Mouse (Mus musculus) cerebellum, adult 2 months (tissue): ENCODE measurements at regions not wholly inside any gene's neighbourhood (a gene's known extent, or its start where the extent isn't known, plus 50 kb on each side); places are given as distances from the start of the nearest gene placed in this dataset.

Source experiments
- DNase-seq, 2 experiments: peaks; one replicate each; pipeline ENCODE4 v3.0.0; 2021
- H3K27ac ChIP-seq: fragments of 200-500 bp; 2 replicates; pipeline ENCODE4 v1.5.1; 2012; ENCODE audit warnings: low read length, control low read depth, inconsistent platforms; ENCODE audit not compliant: insufficient read depth
- H3K27me3 ChIP-seq: fragments of 200-500 bp; 2 replicates; pipeline ENCODE4 v1.6.1; 2012; ENCODE audit warnings: inconsistent platforms, mild to moderate bottlenecking, low read length, moderate library complexity; ENCODE audit not compliant: control insufficient read depth, insufficient read depth
- H3K4me1 ChIP-seq: fragments of 200-500 bp; 2 replicates; pipeline ENCODE4 v1.6.1; 2011; ENCODE audit warnings: low read length; ENCODE audit not compliant: control insufficient read depth, insufficient read depth
- H3K4me3 ChIP-seq: fragments of 200-500 bp; replicated peaks from 2 replicates; pipeline ENCODE3; 2011; ENCODE audit warnings: mild to moderate bottlenecking, low read depth, low read length, control low read depth; ENCODE audit not compliant: insufficient read depth
- CTCF ChIP-seq: fragments of 200-500 bp; IDR thresholded peaks from 2 replicates; pipeline ENCODE4 v1.5.1; 2011; ENCODE audit warnings: low read depth, mild to moderate bottlenecking, control low read depth, low read length, moderate library complexity, borderline replicate concordance; ENCODE audit not compliant: insufficient read depth
- POLR2A ChIP-seq: fragments of 200-500 bp; IDR thresholded peaks from 2 replicates; pipeline ENCODE4 v1.6.1; 2011; ENCODE audit warnings: low read length, control low read depth, borderline replicate concordance; ENCODE audit not compliant: insufficient read depth
- WGBS: fragments of 180-500 bp; shearing (Covaris S2); methylation state at CpG from one replicate; pipeline ENCODE4 v1.1.7; 2018; 5-methylcytosine and 5-hydroxymethylcytosine counted together

DNA sequence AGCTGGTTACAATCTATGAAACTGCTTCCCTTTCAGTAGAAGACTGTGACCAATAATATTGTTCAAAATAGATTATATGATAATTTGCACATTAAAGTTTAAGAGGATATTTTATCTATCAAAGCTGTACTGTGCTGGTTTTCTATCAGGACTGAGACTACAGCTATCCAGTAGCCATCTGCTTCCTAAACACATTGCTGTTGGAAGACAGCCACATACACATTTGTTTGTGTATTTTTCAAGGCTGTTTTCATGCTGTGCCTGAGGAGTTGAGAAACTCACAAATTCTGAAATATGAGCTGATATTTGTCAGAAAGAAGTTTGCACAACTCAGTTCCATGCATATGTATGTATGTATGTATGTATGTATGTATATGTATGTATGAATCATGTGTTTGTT, 1089.0 kb upstream of the Lrrtm3 start:
- no peaks in the 10 kb centered on the region for H3K27me3 ChIP-seq
- no peak overlapping the region for H3K27ac ChIP-seq
- peak in 1 of 2 experiments; percentile 76 for DNase-seq
- no peak for TF ChIP-seq CTCF
- TF ChIP-seq POLR2A: no peak
- H3K4me3 ChIP-seq: no peak overlapping the region
- H3K4me1 ChIP-seq: peaks cover 6% of the 10 kb centered on the region; the same call in 1 of the 2 replicates

DNA sequence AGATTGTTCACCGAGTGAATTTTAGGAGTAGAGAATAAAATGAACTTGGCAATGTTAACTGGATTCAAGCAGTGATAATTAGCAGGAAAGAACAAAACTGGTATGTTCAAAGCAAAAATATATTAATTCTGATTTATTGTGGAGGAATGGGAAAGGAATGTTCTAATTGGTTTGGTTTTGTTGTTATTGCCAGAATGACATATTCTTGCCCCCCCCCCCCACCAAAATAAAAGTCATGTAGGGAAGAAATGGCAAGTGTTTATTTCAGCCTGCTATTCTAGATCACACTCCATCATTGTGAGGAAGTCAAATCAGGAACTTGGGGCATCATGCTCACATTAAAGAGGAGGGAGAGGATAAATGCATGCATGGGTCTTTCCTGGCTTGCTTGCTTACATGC, 1064.1 kb upstream of the Lrrtm3 start:
- Histone ChIP-seq H3K4me3 (no peak overlapping the region), H3K27me3 (no peaks in the 10 kb centered on the region), H3K4me1 (0 out of 2 replicates have a peak, but pooled peaks cover 2% of the 10 kb centered on the region), H3K27ac (no peak overlapping the region)
- no peak for TF ChIP-seq CTCF
- no peak for TF ChIP-seq POLR2A
- no peak for DNase-seq
- WGBS: 12% methylated on average over 1 of the region's 1 CpGs

DNA sequence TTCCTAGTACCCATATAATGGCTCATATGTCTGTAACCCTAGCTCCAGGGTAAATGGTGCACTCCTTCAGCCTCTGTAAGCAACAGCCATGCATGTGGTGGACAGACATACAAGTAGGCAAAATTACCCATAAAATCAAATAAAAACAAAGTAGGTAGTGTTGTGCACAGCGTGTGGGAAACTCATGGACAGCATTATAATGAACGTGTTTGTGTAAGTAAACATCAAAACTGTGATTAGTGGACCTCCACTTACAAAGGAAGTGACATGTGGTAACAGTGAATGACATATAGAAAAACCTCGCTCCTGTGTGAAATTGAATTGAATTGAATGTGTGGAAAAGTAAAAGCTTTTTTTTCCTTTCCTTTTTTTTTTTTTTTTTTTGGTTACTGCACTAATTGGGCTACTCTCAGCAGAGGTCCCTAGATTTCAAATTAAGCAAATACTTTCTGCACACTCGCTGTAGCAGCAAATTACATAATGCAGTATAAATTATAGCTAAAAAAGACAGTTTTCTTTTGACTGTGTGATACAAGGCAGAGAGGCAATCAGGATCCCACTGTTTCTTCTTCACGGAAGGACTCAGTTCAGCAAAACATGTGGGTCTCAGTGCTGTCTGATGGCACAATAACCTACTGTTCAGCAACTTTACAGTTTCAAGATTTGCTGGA, 1035.0 kb upstream of the Lrrtm3 start:
- Histone ChIP-seq H3K4me1 (no peaks in the 10 kb centered on the region), H3K4me3 (no peak overlapping the region), H3K27me3 (no peaks in the 10 kb centered on the region), H3K27ac (no peak overlapping the region)
- TF ChIP-seq POLR2A: no peak
- no peak for TF ChIP-seq CTCF
- DNase-seq: no peak
- 71% methylated on average over 5 of the region's 5 CpGs for WGBS

DNA sequence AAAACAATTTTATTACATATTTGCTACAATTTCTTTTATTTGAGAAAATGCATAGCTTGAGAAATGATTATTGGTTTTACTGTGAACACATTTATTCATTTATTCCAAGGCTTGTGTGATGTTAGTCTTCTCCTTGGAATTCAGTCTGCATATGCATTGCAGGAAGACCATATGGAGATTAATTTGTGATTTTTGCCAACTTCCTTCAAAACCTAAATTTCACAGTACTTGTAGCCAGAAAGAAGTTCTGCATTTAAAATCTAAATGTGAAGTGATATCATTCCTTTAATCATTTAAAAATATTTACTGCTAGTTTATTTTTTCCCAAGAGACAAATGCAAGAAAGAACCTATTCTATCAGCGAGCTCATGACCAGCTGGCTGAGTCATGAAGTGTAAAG, 1028.1 kb upstream of the Lrrtm3 start:
- no peaks in the 10 kb centered on the region for H3K27me3 ChIP-seq
- no peaks in the 10 kb centered on the region for H3K4me1 ChIP-seq
- no peak for DNase-seq
- TF ChIP-seq POLR2A (no peak), CTCF (no peak)
- WGBS: 78% methylated on average over 1 of the region's 1 CpGs
- H3K4me3 ChIP-seq: no peak overlapping the region
- no peak overlapping the region for H3K27ac ChIP-seq

DNA sequence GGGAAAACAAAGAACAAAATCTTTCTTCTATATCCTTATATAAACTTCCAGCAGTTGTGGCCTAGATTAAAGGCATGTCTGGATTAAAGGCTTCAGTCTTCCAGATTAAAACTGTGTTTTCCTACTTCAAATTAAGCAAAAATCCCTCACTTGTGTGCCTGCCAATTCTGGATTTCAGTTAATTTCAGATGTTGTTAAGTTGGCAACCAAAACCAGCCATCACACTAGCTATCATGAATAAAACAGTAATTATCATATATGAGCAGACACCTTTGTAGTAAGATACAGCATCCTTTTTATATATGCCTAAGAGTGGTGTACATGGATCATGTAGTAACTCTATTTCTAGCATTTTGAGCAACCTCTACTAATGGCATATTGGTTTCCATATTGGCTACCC, 1024.5 kb upstream of the Lrrtm3 start:
- no peak overlapping the region for H3K4me3 ChIP-seq
- no peak for DNase-seq
- H3K27me3 ChIP-seq: no peaks in the 10 kb centered on the region
- no peak overlapping the region for H3K27ac ChIP-seq
- no peaks in the 10 kb centered on the region for H3K4me1 ChIP-seq
- no peak for TF ChIP-seq POLR2A
- no peak for TF ChIP-seq CTCF

DNA sequence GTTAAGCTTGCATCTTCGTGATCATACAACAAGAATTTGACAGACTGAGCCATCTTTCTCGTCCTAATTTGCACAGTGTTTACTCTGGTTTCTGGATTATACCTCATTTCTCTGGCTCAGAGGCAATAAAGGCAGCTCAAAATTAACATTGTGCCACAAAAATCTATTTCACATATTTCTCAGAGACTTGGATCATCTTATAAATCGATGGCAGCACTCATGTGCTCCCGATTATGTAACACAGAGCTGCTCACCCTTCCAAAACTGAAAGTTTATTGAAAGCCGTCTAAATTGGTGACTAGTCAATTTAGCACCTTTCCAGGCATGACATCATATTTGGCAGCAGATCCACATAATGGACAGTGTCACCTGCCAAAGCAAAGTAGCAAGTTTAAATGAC, 1020.7 kb upstream of the Lrrtm3 start:
- H3K27ac ChIP-seq: no peak overlapping the region
- peak in 1 of 2 experiments; percentile 61 for DNase-seq
- no peak overlapping the region for H3K4me3 ChIP-seq
- H3K4me1 ChIP-seq: no peaks in the 10 kb centered on the region
- TF ChIP-seq CTCF: no peak
- TF ChIP-seq POLR2A: no peak
- no peaks in the 10 kb centered on the region for H3K27me3 ChIP-seq
- 17% methylated on average over 5 of the region's 5 CpGs for WGBS

DNA sequence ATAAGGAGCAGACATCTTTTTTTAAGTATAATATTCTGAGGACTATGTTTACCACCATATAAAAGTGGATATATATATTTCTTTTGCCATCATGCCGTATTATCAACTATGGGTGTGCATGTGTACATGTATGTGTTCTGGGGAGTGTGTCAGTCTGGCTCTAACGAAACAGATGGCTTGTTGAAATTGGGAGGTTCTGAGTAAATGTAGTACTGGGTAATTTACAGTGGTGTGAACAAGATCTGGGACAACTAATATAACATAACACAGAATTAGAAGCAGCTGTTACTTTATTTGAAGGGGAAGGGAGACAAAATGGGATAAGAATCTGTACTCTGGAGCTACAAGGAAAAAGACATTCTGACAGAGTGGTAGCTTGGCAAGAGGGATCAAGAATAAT, 1017.3 kb upstream of the Lrrtm3 start:
- no peak overlapping the region for H3K27ac ChIP-seq
- no peaks in the 10 kb centered on the region for H3K4me1 ChIP-seq
- H3K27me3 ChIP-seq: no peaks in the 10 kb centered on the region
- no peak for DNase-seq
- TF ChIP-seq CTCF: no peak
- TF ChIP-seq POLR2A: no peak
- no peak overlapping the region for H3K4me3 ChIP-seq
- 90% methylated on average over 2 of the region's 2 CpGs for WGBS

DNA sequence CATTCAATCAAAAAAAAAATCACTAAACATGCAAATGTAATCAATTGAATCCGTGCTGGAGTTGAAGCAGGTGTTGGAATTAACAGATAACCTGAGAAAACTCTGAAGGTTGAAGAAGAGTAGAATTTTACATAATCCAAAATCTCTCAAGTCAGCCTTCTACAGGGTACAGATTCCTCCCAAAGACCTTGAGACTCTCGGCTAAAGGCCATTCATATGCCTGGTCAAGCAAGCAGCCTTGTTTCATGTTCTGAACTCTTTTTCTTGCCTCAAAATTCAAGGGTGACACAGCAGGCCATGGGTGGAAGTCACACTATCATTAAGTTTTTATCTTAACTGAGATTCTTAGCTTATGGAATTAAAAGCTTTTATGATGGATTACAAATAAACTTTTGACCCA, 994.4 kb upstream of the Lrrtm3 start:
- DNase-seq: no peak
- Histone ChIP-seq H3K4me3 (no peak overlapping the region), H3K4me1 (no peaks in the 10 kb centered on the region), H3K27me3 (no peaks in the 10 kb centered on the region), H3K27ac (no peak overlapping the region)
- 81% methylated on average over 2 of the region's 2 CpGs for WGBS
- no peak for TF ChIP-seq CTCF
- TF ChIP-seq POLR2A: no peak

DNA sequence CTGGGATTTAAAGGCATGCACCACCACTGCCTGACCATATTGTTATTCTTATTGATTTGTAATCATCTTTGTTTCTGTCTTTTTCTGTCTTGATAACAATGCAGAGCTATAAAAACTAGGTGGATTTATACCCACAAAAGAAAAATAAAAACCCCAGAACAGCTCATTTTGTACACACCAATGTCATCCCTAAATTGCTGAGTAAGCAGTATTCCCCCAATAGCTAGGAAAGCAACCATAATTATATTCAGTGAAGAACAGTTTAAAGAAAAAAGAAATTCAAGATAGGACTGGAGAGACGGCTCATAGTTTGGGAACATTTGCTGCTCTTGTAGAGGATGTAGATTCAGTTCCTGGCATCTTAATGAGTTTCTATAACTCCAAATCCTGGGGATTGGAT, 991.6 kb upstream of the Lrrtm3 start:
- Histone ChIP-seq H3K4me3 (no peak overlapping the region), H3K27ac (no peak overlapping the region), H3K27me3 (no peaks in the 10 kb centered on the region), H3K4me1 (no peaks in the 10 kb centered on the region)
- TF ChIP-seq CTCF (no peak), POLR2A (no peak)
- DNase-seq: no peak
- 98% methylated on average over 1 of the region's 1 CpGs for WGBS
